Mouse (Mus musculus) intestine, embryonic 14.5 days (tissue): ENCODE measurements at regions not wholly inside any gene's neighbourhood (a gene's known extent, or its start where the extent isn't known, plus 50 kb on each side); places are given as distances from the start of the nearest gene placed in this dataset.
"Not testable (repeated sequence)": the region's sequence is repeated elsewhere in the genome, so short reads cannot be mapped to it uniquely, and the experiment has no call there.

Experiments
- ATAC-seq: fragments of 200-750 bp; cut with Nextera tagmentation; replicated peaks from 2 replicates; pipeline ENCODE4 v1.8.0; 2017; ENCODE audit warnings: low read depth, moderate number of reproducible peaks, moderate TSS enrichment, moderate library complexity; ENCODE audit not compliant: low FRiP score, low TSS enrichment
- DNase-seq: peaks from one replicate; pipeline ENCODE4 v3.0.0-alpha.2; 2018; ENCODE audit warnings: low spot score
- H3K27ac ChIP-seq: fragments of 300-500 bp; sonication (generic); 2 replicates; pipeline ENCODE4 v1.5.1; 2014; ENCODE audit warnings: low read depth, mild to moderate bottlenecking, control low read depth
- H3K27me3 ChIP-seq: fragments of 300-500 bp; sonication (generic); replicated peaks from 2 replicates; pipeline ENCODE4 v1.6.1; 2014; ENCODE audit warnings: low read length, control low read depth; ENCODE audit not compliant: control insufficient read depth, insufficient read depth
- H3K36me3 ChIP-seq: fragments of 300-500 bp; sonication (generic); 2 replicates; pipeline ENCODE4 v1.6.1; 2014; ENCODE audit warnings: low read length, control low read depth; ENCODE audit not compliant: control insufficient read depth, insufficient read depth
- H3K4me1 ChIP-seq: fragments of 300-500 bp; sonication (generic); replicated peaks from 2 replicates; pipeline ENCODE4 v1.6.1; 2014; ENCODE audit warnings: low read length, control low read depth, mixed read lengths; ENCODE audit not compliant: control insufficient read depth, insufficient read depth
- H3K4me2 ChIP-seq: fragments of 300-500 bp; sonication (generic); 2 replicates; pipeline ENCODE4 v1.6.1; 2014; ENCODE audit warnings: low read length
- H3K4me3 ChIP-seq: fragments of 300-500 bp; sonication (generic); 2 replicates; pipeline ENCODE4 v1.5.1; 2014; ENCODE audit warnings: low read depth, low read length, control low read depth, mixed read lengths
- H3K9ac ChIP-seq: fragments of 300-500 bp; sonication (generic); 2 replicates; pipeline ENCODE4 v1.6.1; 2014; ENCODE audit warnings: mild to moderate bottlenecking, low read length
- H3K9me3 ChIP-seq: fragments of 300-500 bp; sonication (generic); 2 replicates; pipeline ENCODE4 v1.6.1; 2016; ENCODE audit warnings: low read length, control low read depth; ENCODE audit not compliant: control insufficient read depth
- WGBS: fragments of 180-500 bp; shearing (Covaris S2); extraction: QIAGEN DNeasy Blood & Tissue Kit; methylation state at CpG from one replicate; pipeline ENCODE4 v1.1.7; 2014; 5-methylcytosine and 5-hydroxymethylcytosine counted together

- no peak for ATAC-seq
- DNase-seq = no peak
- H3K4me1 ChIP-seq = peaks cover 11% of the 10 kb centered on the region; the same call in 1 of the 2 replicates
- H3K4me2 ChIP-seq = no peak overlapping the region
- WGBS = 80% methylated on average over 1 of the region's 1 CpGs
- H3K9ac ChIP-seq = no peak overlapping the region
- no peaks in the 10 kb centered on the region for H3K9me3 ChIP-seq
- H3K4me3 ChIP-seq = no peak overlapping the region
- H3K27me3 ChIP-seq = no peaks in the 10 kb centered on the region
- H3K27ac ChIP-seq = no peak overlapping the region
- H3K36me3 ChIP-seq = no peaks in the 10 kb centered on the region
These were observed 207.6 kb downstream of the Ankrd50 start for GRCm38 (mm10) chr3:38276948-38277504.

GRCm38 (mm10) chr3:38275321-38275720, 209.3 kb downstream of the Ankrd50 start:
- 31% methylated on average over 2 of the region's 2 CpGs for WGBS
- peak overlapping the region; percentile 47; the same call in 1 of the 2 replicates for H3K27ac ChIP-seq

GRCm38 (mm10) chr3:38270742-38271141, 213.9 kb downstream of the Ankrd50 start:
- Histone ChIP-seq H3K36me3 (no peaks in the 10 kb centered on the region), H3K9me3 (no peaks in the 10 kb centered on the region), H3K4me3 (no peak overlapping the region), H3K9ac (no peak overlapping the region), H3K4me2 (no peak overlapping the region), H3K27me3 (no peaks in the 10 kb centered on the region), H3K27ac (no peak overlapping the region), H3K4me1 (peaks cover 10% of the 10 kb centered on the region; the same call in 1 of the 2 replicates)
- DNase-seq (no peak), ATAC-seq (no peak)
- WGBS = 48% methylated on average over 6 of the region's 6 CpGs

More at GRCm38 (mm10) chr3:38275321-38275720, 209.3 kb downstream of the Ankrd50 start:
- no peak for DNase-seq
- H3K9me3 ChIP-seq = no peaks in the 10 kb centered on the region
- no peak overlapping the region for H3K4me3 ChIP-seq
- H3K4me1 ChIP-seq = peaks cover 11% of the 10 kb centered on the region; the same call in 1 of the 2 replicates
- H3K9ac ChIP-seq = no peak overlapping the region
- no peak overlapping the region for H3K4me2 ChIP-seq
- ATAC-seq = no peak
- no peaks in the 10 kb centered on the region for H3K27me3 ChIP-seq
- H3K36me3 ChIP-seq = no peaks in the 10 kb centered on the region

- H3K27ac ChIP-seq = no peak overlapping the region
- ATAC-seq (no peak), DNase-seq (no peak)
- H3K36me3 ChIP-seq = no peaks in the 10 kb centered on the region
- H3K4me3 ChIP-seq = no peak overlapping the region
- H3K9ac ChIP-seq = no peak overlapping the region
- 96% methylated on average over 7 of the region's 7 CpGs for WGBS
- no peaks in the 10 kb centered on the region for H3K27me3 ChIP-seq
- H3K9me3 ChIP-seq = no peaks in the 10 kb centered on the region
- H3K4me1 ChIP-seq = no peaks in the 10 kb centered on the region
- H3K4me2 ChIP-seq = no peak overlapping the region
These were observed 216.4 kb downstream of the Ankrd50 start for GRCm38 (mm10) chr3:38268226-38268625.

- Histone ChIP-seq H3K9me3 (0 out of 2 replicates have a peak, but pooled peaks cover 2% of the 10 kb centered on the region), H3K36me3 (no peaks in the 10 kb centered on the region), H3K27me3 (no peaks in the 10 kb centered on the region), H3K9ac (no peak overlapping the region), H3K27ac (no peak overlapping the region), H3K4me1 (no peaks in the 10 kb centered on the region), H3K4me3 (no peak overlapping the region), H3K4me2 (no peak overlapping the region)
- DNase-seq (peak; percentile 50), ATAC-seq (no peak)
- WGBS = 57% methylated on average over 16 of the region's 16 CpGs
These were observed 221.1 kb downstream of the Ankrd50 start for GRCm38 (mm10) chr3:38263261-38264141.

- no peak overlapping the region for H3K9ac ChIP-seq
- no peaks in the 10 kb centered on the region for H3K36me3 ChIP-seq
- no peak overlapping the region for H3K4me2 ChIP-seq
- 72% methylated on average over 11 of the region's 11 CpGs for WGBS
- 0 out of 2 replicates have a peak, but pooled peaks cover 2% of the 10 kb centered on the region for H3K9me3 ChIP-seq
- H3K27ac ChIP-seq = no peak overlapping the region
- ATAC-seq = no peak
- H3K4me1 ChIP-seq = peaks cover 6% of the 10 kb centered on the region; the same call in 1 of the 2 replicates
- DNase-seq = peak; percentile 47
- no peaks in the 10 kb centered on the region for H3K27me3 ChIP-seq
- no peak overlapping the region for H3K4me3 ChIP-seq
These were observed 223.1 kb downstream of the Ankrd50 start for GRCm38 (mm10) chr3:38261326-38262075.

- not testable (repeated sequence) for H3K36me3 ChIP-seq, H3K27ac ChIP-seq, H3K4me3 ChIP-seq, H3K9ac ChIP-seq, H3K4me1 ChIP-seq, H3K27me3 ChIP-seq, ATAC-seq, H3K4me2 ChIP-seq, H3K9me3 ChIP-seq
- peak; percentile 27 for DNase-seq
- 94% methylated on average over 8 of the region's 8 CpGs for WGBS
These were observed 225.4 kb downstream of the Ankrd50 start for GRCm38 (mm10) chr3:38259223-38259622.

GRCm38 (mm10) chr3:38257843-38258290, 226.8 kb downstream of the Ankrd50 start:
- Histone ChIP-seq H3K4me3 (no peak overlapping the region), H3K27ac (no peak overlapping the region), H3K4me1 (peaks cover 6% of the 10 kb centered on the region; the same call in 1 of the 2 replicates), H3K36me3 (no peaks in the 10 kb centered on the region), H3K9ac (no peak overlapping the region), H3K4me2 (no peak overlapping the region), H3K9me3 (0 out of 2 replicates have a peak, but pooled peaks cover 7% of the 10 kb centered on the region), H3K27me3 (no peaks in the 10 kb centered on the region)
- 58% methylated on average over 14 of the region's 14 CpGs for WGBS
- peak; percentile 52 for DNase-seq
- no peak for ATAC-seq
